Mouse (Mus musculus): ENCODE data around the gene Bri3. TPM values are rescaled to one million over a fixed set of nuclear protein-coding genes. Genes with fewer than 3 reads are reported as not detected.

The Bri3 gene
- polyA plus RNA-seq, 1 experiment from 2014 or later = 111 TPM

GRCm38 (mm10) chr5:144379431-144379830 lies 135.2 kb downstream of the Bri3 start:
- H3K4me2 ChIP-seq (replicated peaks) = no peak overlapping the region
- H3K9ac ChIP-seq (replicated peaks) = no peak overlapping the region
- 90% methylated on average over 4 of the region's 4 CpGs for WGBS
- no peak overlapping the region for H3K27ac ChIP-seq (replicated peaks)
- ATAC-seq (replicated peaks) = no peak
- no peaks in the 10 kb centered on the region for H3K9me3 ChIP-seq
- no peak overlapping the region for H3K4me3 ChIP-seq
- no peaks in the 10 kb centered on the region for H3K4me1 ChIP-seq
- H3K36me3 ChIP-seq = no peaks in the 10 kb centered on the region
- no peaks in the 10 kb centered on the region for H3K27me3 ChIP-seq

- H3K27ac ChIP-seq (replicated peaks) = no peak overlapping the region
- H3K4me3 ChIP-seq = no peak overlapping the region
- no peaks in the 10 kb centered on the region for H3K9me3 ChIP-seq
- ATAC-seq (replicated peaks) = no peak
- H3K4me1 ChIP-seq = no peaks in the 10 kb centered on the region
- no peak overlapping the region for H3K4me2 ChIP-seq (replicated peaks)
- 92% methylated on average over 7 of the region's 7 CpGs for WGBS
- no peaks in the 10 kb centered on the region for H3K27me3 ChIP-seq
- H3K9ac ChIP-seq (replicated peaks) = no peak overlapping the region
- no peaks in the 10 kb centered on the region for H3K36me3 ChIP-seq
These were observed 136.5 kb downstream of the Bri3 start for GRCm38 (mm10) chr5:144380689-144381088.

- Histone ChIP-seq H3K9ac (replicated peaks) (no peak overlapping the region), H3K36me3 (no peaks in the 10 kb centered on the region), H3K4me3 (no peak overlapping the region), H3K4me1 (no peaks in the 10 kb centered on the region), H3K4me2 (replicated peaks) (no peak overlapping the region), H3K27me3 (no peaks in the 10 kb centered on the region), H3K9me3 (no peaks in the 10 kb centered on the region), H3K27ac (replicated peaks) (no peak overlapping the region)
- WGBS = 86% methylated on average over 3 of the region's 3 CpGs
- ATAC-seq (replicated peaks) = no peak
These were observed 137.5 kb downstream of the Bri3 start for GRCm38 (mm10) chr5:144381782-144382181.

GRCm38 (mm10) chr5:144383936-144384335 lies 139.7 kb downstream of the Bri3 start:
- ATAC-seq (replicated peaks) = no peak
- no peaks in the 10 kb centered on the region for H3K36me3 ChIP-seq
- no peak overlapping the region for H3K9ac ChIP-seq (replicated peaks)
- 71% methylated on average over 3 of the region's 3 CpGs for WGBS
- no peaks in the 10 kb centered on the region for H3K4me1 ChIP-seq
- no peaks in the 10 kb centered on the region for H3K27me3 ChIP-seq
- no peaks in the 10 kb centered on the region for H3K9me3 ChIP-seq
- no peak overlapping the region for H3K27ac ChIP-seq (replicated peaks)
- H3K4me3 ChIP-seq = no peak overlapping the region
- no peak overlapping the region for H3K4me2 ChIP-seq (replicated peaks)

- Histone ChIP-seq H3K9me3 (no peaks in the 10 kb centered on the region), H3K9ac (replicated peaks) (no peak overlapping the region), H3K36me3 (no peaks in the 10 kb centered on the region), H3K4me2 (replicated peaks) (no peak overlapping the region), H3K27me3 (no peaks in the 10 kb centered on the region), H3K4me3 (no peak overlapping the region), H3K27ac (replicated peaks) (no peak overlapping the region), H3K4me1 (no peaks in the 10 kb centered on the region)
- WGBS = 7% methylated on average over 6 of the region's 6 CpGs
- peak; percentile 60; the same call in 1 of the 2 replicates for ATAC-seq (replicated peaks)
These were observed 143.6 kb downstream of the Bri3 start for GRCm38 (mm10) chr5:144387851-144388250.

GRCm38 (mm10) chr5:144394142-144394541 lies 149.9 kb downstream of the Bri3 start:
- Histone ChIP-seq H3K9me3 (no peaks in the 10 kb centered on the region), H3K27me3 (no peaks in the 10 kb centered on the region), H3K27ac (replicated peaks) (no peak overlapping the region), H3K36me3 (no peaks in the 10 kb centered on the region), H3K4me2 (replicated peaks) (no peak overlapping the region), H3K4me1 (no peaks in the 10 kb centered on the region), H3K9ac (replicated peaks) (no peak overlapping the region), H3K4me3 (no peak overlapping the region)
- 89% methylated on average over 2 of the region's 2 CpGs for WGBS
- ATAC-seq (replicated peaks) = no peak

- Histone ChIP-seq H3K4me3 (no peak overlapping the region), H3K27ac (replicated peaks) (no peak overlapping the region), H3K36me3 (no peaks in the 10 kb centered on the region), H3K4me2 (replicated peaks) (no peak overlapping the region), H3K4me1 (no peaks in the 10 kb centered on the region), H3K9me3 (no peaks in the 10 kb centered on the region), H3K27me3 (no peaks in the 10 kb centered on the region), H3K9ac (replicated peaks) (no peak overlapping the region)
- WGBS = 45% methylated on average over 5 of the region's 9 CpGs
- no peak for ATAC-seq (replicated peaks)
These were observed 153.3 kb downstream of the Bri3 start for GRCm38 (mm10) chr5:144397566-144397965.

- Histone ChIP-seq H3K4me3 (no peak overlapping the region), H3K27me3 (no peaks in the 10 kb centered on the region), H3K4me1 (no peaks in the 10 kb centered on the region), H3K36me3 (no peaks in the 10 kb centered on the region), H3K27ac (replicated peaks) (no peak overlapping the region), H3K4me2 (replicated peaks) (no peak overlapping the region), H3K9me3 (no peaks in the 10 kb centered on the region), H3K9ac (replicated peaks) (no peak overlapping the region)
- 23% methylated on average over 5 of the region's 5 CpGs for WGBS
- ATAC-seq (replicated peaks) = no peak
These were observed 156.6 kb downstream of the Bri3 start for GRCm38 (mm10) chr5:144400821-144401220.

- Histone ChIP-seq H3K27me3 (no peaks in the 10 kb centered on the region), H3K4me1 (no peaks in the 10 kb centered on the region), H3K4me3 (no peak overlapping the region), H3K9ac (replicated peaks) (no peak overlapping the region), H3K4me2 (replicated peaks) (no peak overlapping the region), H3K9me3 (no peaks in the 10 kb centered on the region), H3K36me3 (no peaks in the 10 kb centered on the region), H3K27ac (replicated peaks) (no peak overlapping the region)
- ATAC-seq (replicated peaks) = no peak
- 91% methylated on average over 11 of the region's 11 CpGs for WGBS
These were observed 162.0 kb downstream of the Bri3 start for GRCm38 (mm10) chr5:144406256-144406655.

GRCm38 (mm10) chr5:144410666-144411065 lies 166.4 kb downstream of the Bri3 start:
- Histone ChIP-seq H3K4me1 (peaks cover 16% of the 10 kb centered on the region), H3K9me3 (no peaks in the 10 kb centered on the region), H3K4me2 (replicated peaks) (no peak overlapping the region), H3K27me3 (no peaks in the 10 kb centered on the region), H3K4me3 (no peak overlapping the region), H3K36me3 (no peaks in the 10 kb centered on the region), H3K27ac (replicated peaks) (no peak overlapping the region), H3K9ac (replicated peaks) (no peak overlapping the region)
- 92% methylated on average over 10 of the region's 10 CpGs for WGBS
- no peak for ATAC-seq (replicated peaks)

- no peak overlapping the region for H3K4me2 ChIP-seq (replicated peaks)
- H3K9ac ChIP-seq (replicated peaks) = no peak overlapping the region
- ATAC-seq (replicated peaks) = peak; percentile 60
- H3K27ac ChIP-seq (replicated peaks) = peak overlapping the region; percentile 48
- H3K4me1 ChIP-seq = peaks cover 16% of the 10 kb centered on the region
- H3K36me3 ChIP-seq = no peaks in the 10 kb centered on the region
- WGBS = 8% methylated on average over 5 of the region's 5 CpGs
- no peak overlapping the region for H3K4me3 ChIP-seq
- no peaks in the 10 kb centered on the region for H3K27me3 ChIP-seq
- no peaks in the 10 kb centered on the region for H3K9me3 ChIP-seq
These were observed 167.5 kb downstream of the Bri3 start for GRCm38 (mm10) chr5:144411702-144412101.

- Histone ChIP-seq H3K4me3 (no peak overlapping the region), H3K9ac (replicated peaks) (no peak overlapping the region), H3K4me1 (peaks cover 16% of the 10 kb centered on the region), H3K27ac (replicated peaks) (0 out of 2 replicates have a peak overlapping the region, but pooled peaks have one; percentile 34), H3K36me3 (no peaks in the 10 kb centered on the region), H3K27me3 (no peaks in the 10 kb centered on the region), H3K9me3 (no peaks in the 10 kb centered on the region), H3K4me2 (replicated peaks) (no peak overlapping the region)
- ATAC-seq (replicated peaks) = no peak; the same call in 1 of the 2 replicates
- WGBS = 53% methylated on average over 4 of the region's 4 CpGs
These were observed 168.5 kb downstream of the Bri3 start for GRCm38 (mm10) chr5:144412781-144413180.

- Histone ChIP-seq H3K27ac (replicated peaks) (no peak overlapping the region), H3K36me3 (no peaks in the 10 kb centered on the region), H3K27me3 (no peaks in the 10 kb centered on the region), H3K9me3 (no peaks in the 10 kb centered on the region), H3K4me2 (replicated peaks) (no peak overlapping the region), H3K4me3 (no peak overlapping the region), H3K9ac (replicated peaks) (no peak overlapping the region), H3K4me1 (no peaks in the 10 kb centered on the region)
- no peak for ATAC-seq (replicated peaks)
- 91% methylated on average over 12 of the region's 12 CpGs for WGBS
These were observed 174.2 kb downstream of the Bri3 start for GRCm38 (mm10) chr5:144418456-144418855.
